Mouse (Mus musculus) thymus, adult 2 months (tissue): ENCODE data around the gene Ntm. TPM values are rescaled to one million over a fixed set of nuclear protein-coding genes. Genes with fewer than 3 reads are reported as not detected.

Experiments used
- DNase-seq: peaks from one replicate; pipeline ENCODE4 v3.0.0; 2021
- H3K27ac ChIP-seq: fragments of 200-500 bp; 2 replicates; pipeline ENCODE4 v1.5.1; 2012; ENCODE audit warnings: low read length, control low read depth; ENCODE audit not compliant: control insufficient read depth, insufficient read depth
- H3K27me3 ChIP-seq: fragments of 200-500 bp; 2 replicates; pipeline ENCODE4 v1.6.1; 2012; ENCODE audit warnings: mild to moderate bottlenecking, low read length, moderate library complexity, mixed read lengths; ENCODE audit not compliant: control insufficient read depth, insufficient read depth
- H3K36me3 ChIP-seq: fragments of 200-500 bp; 2 replicates; pipeline ENCODE4 v1.6.1; 2012; ENCODE audit warnings: mild to moderate bottlenecking, low read length, moderate library complexity; ENCODE audit not compliant: control insufficient read depth, insufficient read depth
- H3K4me1 ChIP-seq: fragments of 200-500 bp; replicated peaks from 2 replicates; pipeline ENCODE4 v1.6.1; 2012; ENCODE audit warnings: low read length; ENCODE audit not compliant: control insufficient read depth, insufficient read depth
- H3K4me3 ChIP-seq: fragments of 200-500 bp; 2 replicates; pipeline ENCODE4 v1.5.1; 2012; ENCODE audit warnings: mild to moderate bottlenecking, low read length, control low read depth, moderate library complexity; ENCODE audit not compliant: control insufficient read depth, insufficient read depth
- CTCF ChIP-seq: fragments of 200-500 bp; IDR thresholded peaks from 2 replicates; pipeline ENCODE4 v1.5.1; 2012; ENCODE audit warnings: mild to moderate bottlenecking, control low read depth, low read length, moderate library complexity, borderline replicate concordance; ENCODE audit not compliant: control insufficient read depth, poor library complexity, insufficient read depth; ENCODE audit errors: extremely low read depth
- POLR2A ChIP-seq: fragments of 200-500 bp; IDR thresholded peaks from 2 replicates; pipeline ENCODE4 v1.6.1; 2012; ENCODE audit warnings: mild to moderate bottlenecking, low read length, control low read depth, moderate library complexity; ENCODE audit not compliant: control insufficient read depth, poor library complexity, insufficient read depth; ENCODE audit errors: extremely low read depth
- WGBS: fragments of 180-500 bp; shearing (Covaris S2); methylation state at CpG from one replicate; pipeline ENCODE4 v1.1.7; 2018; 5-methylcytosine and 5-hydroxymethylcytosine counted together
- polyA plus RNA-seq: library from polyadenylated mRNA; depleted of rRNA; stranded (reverse); fragments of >200 nt; gene quantifications from 2 replicates; pipeline ENCODE4 v1.2.3, GENCODE M21; 2012

Gene Ntm
- polyA plus RNA-seq, 1 experiment = 0.19 TPM

GRCm38 (mm10) chr9:29788855-29789254 lies 174.1 kb downstream of the Ntm start:
- no peak overlapping the region for H3K27ac ChIP-seq
- H3K4me3 ChIP-seq = no peak overlapping the region
- WGBS = 92% methylated on average over 9 of the region's 9 CpGs
- no peaks in the 10 kb centered on the region for H3K36me3 ChIP-seq
- no peak for DNase-seq
- no peak for TF ChIP-seq CTCF
- no peaks in the 10 kb centered on the region for H3K4me1 ChIP-seq
- no peaks in the 10 kb centered on the region for H3K27me3 ChIP-seq

GRCm38 (mm10) chr9:29787408-29787807 lies 175.5 kb downstream of the Ntm start:
- TF ChIP-seq CTCF = no peak
- Histone ChIP-seq H3K27me3 (no peaks in the 10 kb centered on the region), H3K36me3 (no peaks in the 10 kb centered on the region), H3K4me3 (no peak overlapping the region), H3K4me1 (no peaks in the 10 kb centered on the region), H3K27ac (no peak overlapping the region)
- WGBS = 71% methylated on average over 4 of the region's 4 CpGs
- no peak for DNase-seq

GRCm38 (mm10) chr9:29782697-29783096 lies 180.2 kb downstream of the Ntm start:
- H3K4me1 ChIP-seq = no peaks in the 10 kb centered on the region
- WGBS = 40% methylated on average over 4 of the region's 4 CpGs
- TF ChIP-seq CTCF (no peak), POLR2A (no peak)
- H3K27me3 ChIP-seq = no peaks in the 10 kb centered on the region
- H3K27ac ChIP-seq = no peak overlapping the region
- H3K4me3 ChIP-seq = no peak overlapping the region
- no peaks in the 10 kb centered on the region for H3K36me3 ChIP-seq
- DNase-seq = no peak

- WGBS = 83% methylated on average over 7 of the region's 7 CpGs
- DNase-seq = no peak
- no peaks in the 10 kb centered on the region for H3K36me3 ChIP-seq
- no peak overlapping the region for H3K4me3 ChIP-seq
- H3K4me1 ChIP-seq = no peaks in the 10 kb centered on the region
- H3K27me3 ChIP-seq = no peaks in the 10 kb centered on the region
- no peak overlapping the region for H3K27ac ChIP-seq
- TF ChIP-seq CTCF (no peak), POLR2A (no peak)
These were observed 183.2 kb downstream of the Ntm start for GRCm38 (mm10) chr9:29779739-29780138.

DNA sequence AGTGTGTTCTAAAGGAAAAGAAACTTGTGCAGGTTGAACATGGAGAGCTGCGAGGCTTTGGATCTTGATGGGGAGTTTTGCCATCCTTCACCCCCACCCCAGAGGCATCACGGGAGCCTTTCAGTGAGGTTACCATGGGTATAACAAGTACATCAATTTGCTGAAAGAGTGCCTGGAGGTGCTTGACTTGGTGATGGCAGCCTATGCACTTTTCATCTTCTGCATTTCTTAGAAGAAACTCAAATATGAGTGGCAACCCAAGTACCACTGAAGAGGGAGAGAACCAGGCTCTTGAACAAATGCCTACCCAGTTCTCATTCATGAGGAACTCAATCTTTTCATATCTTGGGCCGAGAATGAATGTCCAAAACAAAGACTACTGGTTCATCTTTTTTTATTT lies 186.0 kb downstream of the Ntm start:
- Histone ChIP-seq H3K4me3 (no peak overlapping the region), H3K36me3 (no peaks in the 10 kb centered on the region), H3K27ac (no peak overlapping the region), H3K4me1 (no peaks in the 10 kb centered on the region), H3K27me3 (no peaks in the 10 kb centered on the region)
- WGBS = 95% methylated on average over 3 of the region's 3 CpGs
- DNase-seq = no peak
- no peak for TF ChIP-seq POLR2A
- no peak for TF ChIP-seq CTCF

GRCm38 (mm10) chr9:29776542-29776941 lies 186.4 kb downstream of the Ntm start:
- no peaks in the 10 kb centered on the region for H3K36me3 ChIP-seq
- no peak for DNase-seq
- TF ChIP-seq POLR2A (no peak), CTCF (no peak)
- H3K4me3 ChIP-seq = no peak overlapping the region
- no peaks in the 10 kb centered on the region for H3K27me3 ChIP-seq
- 95% methylated on average over 4 of the region's 4 CpGs for WGBS
- H3K27ac ChIP-seq = no peak overlapping the region
- no peaks in the 10 kb centered on the region for H3K4me1 ChIP-seq

GRCm38 (mm10) chr9:29776030-29776429 lies 186.9 kb downstream of the Ntm start:
- H3K36me3 ChIP-seq = no peaks in the 10 kb centered on the region
- no peak overlapping the region for H3K4me3 ChIP-seq
- no peak overlapping the region for H3K27ac ChIP-seq
- no peaks in the 10 kb centered on the region for H3K4me1 ChIP-seq
- no peak for TF ChIP-seq POLR2A
- no peak for TF ChIP-seq CTCF
- whole genome bisulfite sequencing = 95% methylated on average over 4 of the region's 4 CpGs
- no peaks in the 10 kb centered on the region for H3K27me3 ChIP-seq
- DNase-seq = no peak
